Mouse (Mus musculus): Measurements from ENCODE around the gene Git1. TPM values are rescaled to one million over a fixed set of nuclear protein-coding genes. Genes with fewer than 3 reads are reported as not detected.

The Git1 gene
- polyA plus RNA-seq, 1 experiment from 2014 or later = 14.1 TPM

DNA sequence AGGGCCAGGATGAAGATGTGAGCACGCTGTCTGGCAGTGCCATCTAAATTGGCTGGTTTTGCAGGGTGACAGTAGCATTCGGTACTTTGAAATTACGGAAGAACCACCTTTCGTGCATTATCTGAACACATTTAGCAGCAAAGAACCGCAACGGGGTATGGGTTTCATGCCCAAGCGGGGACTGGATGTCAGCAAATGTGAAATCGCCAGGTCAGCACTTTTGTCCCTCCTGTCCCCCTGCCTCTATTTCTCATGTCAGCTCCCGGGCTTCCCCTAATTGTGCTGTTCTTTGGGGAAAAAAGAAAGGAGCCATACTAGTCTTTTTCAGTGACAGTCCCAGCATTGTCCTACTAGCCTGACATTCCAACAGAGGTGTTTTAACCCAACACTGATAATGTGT, 25.0 kb upstream of the Git1 start:
- ATAC-seq (replicated peaks; ENCODE audit: low FRiP score) = no peak
- WGBS = 81% methylated on average over 9 of the region's 9 CpGs
- peaks cover 12% of the 10 kb centered on the region for H3K4me1 ChIP-seq (replicated peaks; ENCODE audit: control insufficient read depth, insufficient read depth, low read length)

DNA sequence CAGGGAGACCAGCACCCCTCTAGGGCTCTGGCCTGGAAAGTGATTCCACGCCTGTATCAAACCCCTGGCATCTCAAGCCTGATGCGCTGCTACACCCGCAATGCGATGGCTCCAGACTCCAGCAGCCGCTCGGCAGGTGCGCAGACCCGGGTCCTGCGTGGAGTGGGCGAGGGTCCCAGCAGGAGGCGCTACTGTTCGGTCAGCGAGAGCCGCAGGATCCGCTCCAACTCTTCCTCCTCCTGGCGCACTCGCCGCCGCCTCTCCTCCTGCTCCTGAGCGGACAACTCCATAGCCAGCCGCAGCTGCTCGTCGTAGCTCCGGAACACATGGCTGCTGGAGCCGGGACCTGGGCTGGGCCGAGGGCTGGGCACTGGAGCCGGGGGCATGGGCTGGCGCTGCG, 22.0 kb upstream of the Git1 start:
- peaks cover 19% of the 10 kb centered on the region for H3K27me3 ChIP-seq (replicated peaks; ENCODE audit: control insufficient read depth, insufficient read depth, low read length)
- 74% methylated on average over 29 of the region's 29 CpGs for WGBS

More for the DNA sequence above, 25.0 kb upstream of the Git1 start:
- Histone ChIP-seq H3K9ac (ENCODE audit: low read depth, low read length) (no peak overlapping the region), H3K9me3 (ENCODE audit: control insufficient read depth, low read length) (no peaks in the 10 kb centered on the region), H3K4me3 (ENCODE audit: low read depth, low read length) (no peak overlapping the region), H3K27me3 (replicated peaks; ENCODE audit: control insufficient read depth, insufficient read depth, low read length) (peaks cover 49% of the 10 kb centered on the region), H3K27ac (ENCODE audit: low read depth, low read length) (no peak overlapping the region), H3K36me3 (ENCODE audit: control insufficient read depth, insufficient read depth, low read length) (peaks cover 9% of the 10 kb centered on the region; the same call in 1 of the 2 replicates), H3K4me2 (no peak overlapping the region)
- DNase-seq (ENCODE audit: low spot score) = no peak

DNA sequence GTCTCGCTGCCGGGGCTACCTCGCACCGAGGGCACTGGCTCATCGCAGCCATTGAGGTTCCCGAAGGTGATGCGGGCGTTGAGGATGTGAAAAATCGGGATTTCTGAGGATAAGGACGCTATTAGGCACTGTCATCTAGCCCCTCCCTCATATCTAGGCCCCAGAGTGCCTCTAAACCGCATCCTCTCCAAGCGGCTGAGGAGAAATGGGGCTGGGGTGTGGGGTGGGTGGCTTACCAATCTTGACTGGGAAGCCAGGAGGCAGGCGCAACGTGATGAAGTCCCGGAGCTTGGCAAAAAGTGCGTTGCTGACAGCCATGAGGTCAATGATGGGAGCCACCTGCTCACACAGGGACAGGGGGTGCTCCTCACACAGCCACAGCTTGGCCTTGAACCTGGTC, 20.6 kb upstream of the Git1 start:
- no peak overlapping the region for H3K4me3 ChIP-seq (ENCODE audit: low read depth, low read length)
- H3K27me3 ChIP-seq (replicated peaks; ENCODE audit: control insufficient read depth, insufficient read depth, low read length) = peaks cover 5% of the 10 kb centered on the region
- no peak overlapping the region for H3K9ac ChIP-seq (ENCODE audit: low read depth, low read length)
- H3K9me3 ChIP-seq (ENCODE audit: control insufficient read depth, low read length) = no peaks in the 10 kb centered on the region
- H3K4me2 ChIP-seq = no peak overlapping the region
- DNase-seq (ENCODE audit: low spot score) = no peak
- ATAC-seq (replicated peaks; ENCODE audit: low FRiP score) = no peak
- H3K27ac ChIP-seq (ENCODE audit: low read depth, low read length) = no peak overlapping the region
- WGBS = 88% methylated on average over 16 of the region's 16 CpGs
- peaks cover 2% of the 10 kb centered on the region for H3K4me1 ChIP-seq (replicated peaks; ENCODE audit: control insufficient read depth, insufficient read depth, low read length)
- peaks cover 9% of the 10 kb centered on the region; the same call in 1 of the 2 replicates for H3K36me3 ChIP-seq (ENCODE audit: control insufficient read depth, insufficient read depth, low read length)

More for the DNA sequence above, 22.0 kb upstream of the Git1 start:
- Histone ChIP-seq H3K9ac (ENCODE audit: low read depth, low read length) (no peak overlapping the region), H3K27ac (ENCODE audit: low read depth, low read length) (no peak overlapping the region), H3K4me2 (no peak overlapping the region), H3K4me1 (replicated peaks; ENCODE audit: control insufficient read depth, insufficient read depth, low read length) (peaks cover 12% of the 10 kb centered on the region), H3K36me3 (ENCODE audit: control insufficient read depth, insufficient read depth, low read length) (peaks cover 9% of the 10 kb centered on the region; the same call in 1 of the 2 replicates), H3K4me3 (ENCODE audit: low read depth, low read length) (no peak overlapping the region), H3K9me3 (ENCODE audit: control insufficient read depth, low read length) (no peaks in the 10 kb centered on the region)
- DNase-seq (ENCODE audit: low spot score) (no peak), ATAC-seq (replicated peaks; ENCODE audit: low FRiP score) (no peak)

GRCm38 (mm10) chr11:77476216-77476615, 17.1 kb upstream of the Git1 start:
- H3K36me3 ChIP-seq (ENCODE audit: control insufficient read depth, insufficient read depth, low read length) = peaks cover 9% of the 10 kb centered on the region; the same call in 1 of the 2 replicates
- no peak overlapping the region for H3K4me3 ChIP-seq (ENCODE audit: low read depth, low read length)
- WGBS = 89% methylated on average over 14 of the region's 14 CpGs
- no peaks in the 10 kb centered on the region; the same call in 1 of the 2 replicates for H3K27me3 ChIP-seq (replicated peaks; ENCODE audit: control insufficient read depth, insufficient read depth, low read length)
- ATAC-seq (replicated peaks; ENCODE audit: low FRiP score) (no peak), DNase-seq (ENCODE audit: low spot score) (no peak)
- H3K9me3 ChIP-seq (ENCODE audit: control insufficient read depth, low read length) = no peaks in the 10 kb centered on the region
- no peak overlapping the region for H3K4me2 ChIP-seq
- no peaks in the 10 kb centered on the region for H3K4me1 ChIP-seq (replicated peaks; ENCODE audit: control insufficient read depth, insufficient read depth, low read length)
- no peak overlapping the region for H3K9ac ChIP-seq (ENCODE audit: low read depth, low read length)
- no peak overlapping the region for H3K27ac ChIP-seq (ENCODE audit: low read depth, low read length)

GRCm38 (mm10) chr11:77476895-77477294, 16.5 kb upstream of the Git1 start:
- no peak for DNase-seq (ENCODE audit: low spot score)
- peaks cover 3% of the 10 kb centered on the region; the same call in 1 of the 2 replicates for H3K36me3 ChIP-seq (ENCODE audit: control insufficient read depth, insufficient read depth, low read length)
- H3K4me1 ChIP-seq (replicated peaks; ENCODE audit: control insufficient read depth, insufficient read depth, low read length) = no peaks in the 10 kb centered on the region
- no peak overlapping the region; the same call in 1 of the 2 replicates for H3K27ac ChIP-seq (ENCODE audit: low read depth, low read length)
- 87% methylated on average over 6 of the region's 6 CpGs for WGBS
- H3K9ac ChIP-seq (ENCODE audit: low read depth, low read length) = no peak overlapping the region
- no peak for ATAC-seq (replicated peaks; ENCODE audit: low FRiP score)
- no peaks in the 10 kb centered on the region for H3K27me3 ChIP-seq (replicated peaks; ENCODE audit: control insufficient read depth, insufficient read depth, low read length)
- no peak overlapping the region for H3K4me3 ChIP-seq (ENCODE audit: low read depth, low read length)
- no peak overlapping the region for H3K4me2 ChIP-seq
- no peaks in the 10 kb centered on the region for H3K9me3 ChIP-seq (ENCODE audit: control insufficient read depth, low read length)

GRCm38 (mm10) chr11:77483043-77483442, 10.3 kb upstream of the Git1 start:
- Histone ChIP-seq H3K9ac (ENCODE audit: low read depth, low read length) (no peak overlapping the region), H3K27me3 (replicated peaks; ENCODE audit: control insufficient read depth, insufficient read depth, low read length) (no peaks in the 10 kb centered on the region), H3K4me2 (no peak overlapping the region), H3K4me3 (ENCODE audit: low read depth, low read length) (no peak overlapping the region), H3K9me3 (ENCODE audit: control insufficient read depth, low read length) (no peaks in the 10 kb centered on the region), H3K36me3 (ENCODE audit: control insufficient read depth, insufficient read depth, low read length) (no peaks in the 10 kb centered on the region), H3K4me1 (replicated peaks; ENCODE audit: control insufficient read depth, insufficient read depth, low read length) (peaks cover 1% of the 10 kb centered on the region), H3K27ac (ENCODE audit: low read depth, low read length) (no peak overlapping the region)
- no peak for ATAC-seq (replicated peaks; ENCODE audit: low FRiP score)
- DNase-seq (ENCODE audit: low spot score) = no peak
- 53% methylated on average over 3 of the region's 3 CpGs for WGBS

GRCm38 (mm10) chr11:77483510-77484255, 9.7 kb upstream of the Git1 start:
- 48% methylated on average over 11 of the region's 11 CpGs for WGBS
- Histone ChIP-seq H3K27me3 (replicated peaks; ENCODE audit: control insufficient read depth, insufficient read depth, low read length) (no peaks in the 10 kb centered on the region), H3K36me3 (ENCODE audit: control insufficient read depth, insufficient read depth, low read length) (no peaks in the 10 kb centered on the region), H3K4me3 (ENCODE audit: low read depth, low read length) (no peak overlapping the region), H3K4me2 (no peak overlapping the region), H3K9ac (ENCODE audit: low read depth, low read length) (no peak overlapping the region), H3K4me1 (replicated peaks; ENCODE audit: control insufficient read depth, insufficient read depth, low read length) (peaks cover 8% of the 10 kb centered on the region), H3K9me3 (ENCODE audit: control insufficient read depth, low read length) (no peaks in the 10 kb centered on the region), H3K27ac (ENCODE audit: low read depth, low read length) (no peak overlapping the region)
- DNase-seq (ENCODE audit: low spot score) (no peak), ATAC-seq (replicated peaks; ENCODE audit: low FRiP score) (no peak)

DNA sequence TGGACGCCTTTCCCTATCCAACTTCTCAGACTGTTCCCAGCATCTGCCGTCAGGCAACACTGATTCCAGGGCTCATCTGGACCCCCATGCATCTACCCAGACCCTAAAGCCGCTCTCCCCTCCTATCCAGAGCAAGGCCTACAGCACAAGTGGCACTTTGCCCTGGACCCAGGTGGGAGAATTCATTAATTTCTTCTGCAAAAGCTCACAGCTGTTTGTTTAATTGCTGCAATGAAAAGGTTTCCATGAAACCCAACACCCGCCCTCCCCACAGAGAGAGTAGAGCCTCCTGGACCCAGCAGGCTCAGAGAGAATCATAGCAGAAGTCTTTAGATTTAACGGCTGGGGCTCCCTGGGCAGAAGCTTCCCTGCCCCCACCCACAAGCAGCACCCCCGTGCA, 8.1 kb upstream of the Git1 start:
- DNase-seq (ENCODE audit: low spot score) (no peak), ATAC-seq (replicated peaks; ENCODE audit: low FRiP score) (no peak)
- Histone ChIP-seq H3K27ac (ENCODE audit: low read depth, low read length) (no peak overlapping the region), H3K4me1 (replicated peaks; ENCODE audit: control insufficient read depth, insufficient read depth, low read length) (peaks cover 12% of the 10 kb centered on the region), H3K27me3 (replicated peaks; ENCODE audit: control insufficient read depth, insufficient read depth, low read length) (no peaks in the 10 kb centered on the region), H3K9ac (ENCODE audit: low read depth, low read length) (no peak overlapping the region), H3K9me3 (ENCODE audit: control insufficient read depth, low read length) (no peaks in the 10 kb centered on the region), H3K4me2 (no peak overlapping the region), H3K36me3 (ENCODE audit: control insufficient read depth, insufficient read depth, low read length) (no peaks in the 10 kb centered on the region), H3K4me3 (ENCODE audit: low read depth, low read length) (no peak overlapping the region)
- 70% methylated on average over 6 of the region's 6 CpGs for WGBS

DNA sequence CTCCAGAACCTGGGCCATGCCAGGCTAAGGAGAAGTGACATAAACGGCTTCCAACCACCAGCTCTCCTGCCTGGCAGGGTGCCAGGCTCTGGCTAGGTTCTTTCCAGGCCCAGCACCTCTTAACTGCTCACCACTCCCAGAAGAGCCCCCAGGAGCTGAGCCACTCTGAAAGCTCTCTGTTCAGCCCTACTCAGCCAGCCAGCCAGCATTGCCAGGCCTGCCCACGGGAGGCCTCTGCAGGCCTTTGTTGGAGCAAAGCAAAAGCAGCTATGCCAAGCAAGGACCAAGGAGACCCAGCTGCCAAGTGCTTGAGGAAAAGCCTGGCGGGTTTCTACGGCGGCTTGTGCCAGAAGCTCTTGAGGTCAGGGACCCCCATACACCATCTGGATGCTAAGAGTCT, 6.6 kb upstream of the Git1 start:
- DNase-seq (ENCODE audit: low spot score) = no peak
- Histone ChIP-seq H3K27me3 (replicated peaks; ENCODE audit: control insufficient read depth, insufficient read depth, low read length) (no peaks in the 10 kb centered on the region), H3K4me1 (replicated peaks; ENCODE audit: control insufficient read depth, insufficient read depth, low read length) (peaks cover 24% of the 10 kb centered on the region), H3K9me3 (ENCODE audit: control insufficient read depth, low read length) (no peaks in the 10 kb centered on the region), H3K27ac (ENCODE audit: low read depth, low read length) (no peak overlapping the region), H3K9ac (ENCODE audit: low read depth, low read length) (no peak overlapping the region), H3K4me2 (no peak overlapping the region), H3K4me3 (ENCODE audit: low read depth, low read length) (no peak overlapping the region), H3K36me3 (ENCODE audit: control insufficient read depth, insufficient read depth, low read length) (no peaks in the 10 kb centered on the region)
- ATAC-seq (replicated peaks; ENCODE audit: low FRiP score) = no peak
- WGBS = 87% methylated on average over 5 of the region's 5 CpGs

All from liver, embryonic 11.5 days (tissue).